Mouse (Mus musculus): ENCODE measurements around the gene Marveld1.
A peak's percentile ranks its signal among the peaks of the same experiment; 100 is the strongest.

Marveld1 gene

GRCm38 (mm10) chr19:42147170-42147768 lies at the start of gene Marveld1:
TSS of gene Marveld1 (plus strand) at chr19:42147400.
- DNase-seq, result peak; percentile 93

- DNase-seq, result no peak
These were observed 47.8 kb upstream of the Marveld1 start for GRCm38 (mm10) chr19:42099406-42099805.

- no peak for DNase-seq
These were observed 42.5 kb upstream of the Marveld1 start for GRCm38 (mm10) chr19:42104681-42105080.

GRCm38 (mm10) chr19:42115783-42116335 lies 31.3 kb upstream of the Marveld1 start:
- peak; percentile 65 for DNase-seq

- peak; percentile 25 for DNase-seq
These were observed 29.1 kb upstream of the Marveld1 start for GRCm38 (mm10) chr19:42118142-42118541.

- DNase-seq, result no peak
These were observed 28.6 kb upstream of the Marveld1 start for GRCm38 (mm10) chr19:42118596-42118995.

- peak; percentile 75 for DNase-seq
These were observed 26.7 kb upstream of the Marveld1 start for GRCm38 (mm10) chr19:42120451-42120850.

- no peak for DNase-seq
These were observed 22.5 kb upstream of the Marveld1 start for GRCm38 (mm10) chr19:42124684-42125083.

- no peak for DNase-seq
These were observed 21.5 kb upstream of the Marveld1 start for GRCm38 (mm10) chr19:42125501-42126218.

- DNase-seq, result no peak
These were observed 21.0 kb upstream of the Marveld1 start for GRCm38 (mm10) chr19:42126219-42126605.

GRCm38 (mm10) chr19:42127024-42127423 lies 20.2 kb upstream of the Marveld1 start:
- peak; percentile 63 for DNase-seq

- DNase-seq, result peak; percentile 38
These were observed 19.0 kb upstream of the Marveld1 start for GRCm38 (mm10) chr19:42128052-42128740.

- DNase-seq, result peak; percentile 100
These were observed 18.3 kb upstream of the Marveld1 start, which contains the start of gene Avpi1 for GRCm38 (mm10) chr19:42128787-42129508. TSS of gene Avpi1 (minus strand) at chr19:42129059.

GRCm38 (mm10) chr19:42129509-42130293 lies 17.5 kb upstream of the Marveld1 start:
- DNase-seq, result no peak

GRCm38 (mm10) chr19:42130294-42130606 lies 16.9 kb upstream of the Marveld1 start:
- DNase-seq, result peak; percentile 29

GRCm38 (mm10) chr19:42131101-42131500 lies 16.1 kb upstream of the Marveld1 start:
- DNase-seq, result peak; percentile 66

GRCm38 (mm10) chr19:42135070-42135469 lies 12.1 kb upstream of the Marveld1 start:
- DNase-seq, result no peak

- no peak for DNase-seq
These were observed 11.1 kb upstream of the Marveld1 start for GRCm38 (mm10) chr19:42136126-42136525.

- no peak for DNase-seq
These were observed 10.0 kb upstream of the Marveld1 start for GRCm38 (mm10) chr19:42137167-42137672.

GRCm38 (mm10) chr19:42138517-42139285 lies 8.5 kb upstream of the Marveld1 start:
- DNase-seq, result peak; percentile 72

All from lung, postnatal 36 days (tissue).